Mouse (Mus musculus): ENCODE data around the gene Eml4. TPM values are rescaled to one million over a fixed set of nuclear protein-coding genes. Genes with fewer than 3 reads are reported as not detected.
A peak's percentile ranks its signal among the peaks of the same experiment; 100 is the strongest.

The Eml4 gene
- polyA plus RNA-seq, 1 experiment from 2014 or later, result 24.4 TPM

DNA sequence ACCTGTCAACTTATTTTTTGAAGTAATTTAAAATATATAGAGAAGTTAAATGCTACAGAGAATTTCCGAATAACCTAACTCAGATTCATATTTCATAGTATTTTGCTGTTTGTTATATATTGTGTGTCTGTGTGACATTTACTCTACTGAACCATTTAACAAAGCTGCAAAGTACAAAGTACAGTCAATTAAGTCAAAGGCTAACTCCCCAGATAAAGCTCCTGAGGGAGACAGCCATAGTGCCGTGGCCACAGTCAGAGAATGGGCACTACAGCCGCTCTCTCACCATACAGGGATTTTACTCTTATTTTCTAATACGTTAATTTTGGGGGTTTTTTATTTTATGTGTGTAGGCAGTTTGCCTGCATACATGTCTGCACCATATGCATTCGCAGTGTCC, 32.0 kb downstream of the Eml4 start:
- Histone ChIP-seq H3K9me3 (replicated peaks; ENCODE audit: control insufficient read depth, low read length) (no peaks in the 10 kb centered on the region), H3K4me2 (no peak overlapping the region), H3K9ac (ENCODE audit: low read depth, low read length) (no peak overlapping the region), H3K27me3 (ENCODE audit: control insufficient read depth, insufficient read depth, low read length) (no peaks in the 10 kb centered on the region), H3K27ac (ENCODE audit: low read depth, low read length) (no peak overlapping the region), H3K36me3 (ENCODE audit: control insufficient read depth, insufficient read depth, low read length) (no peaks in the 10 kb centered on the region), H3K4me1 (ENCODE audit: control insufficient read depth, insufficient read depth, low read length) (no peaks in the 10 kb centered on the region; the same call in 1 of the 2 replicates), H3K4me3 (ENCODE audit: low read depth, low read length) (no peak overlapping the region)
- no peak for ATAC-seq (replicated peaks; ENCODE audit: insufficient number of reproducible peaks, low FRiP score, low TSS enrichment)
- 83% methylated on average over 5 of the region's 5 CpGs for WGBS (ENCODE audit: insufficient replicate concordance)

DNA sequence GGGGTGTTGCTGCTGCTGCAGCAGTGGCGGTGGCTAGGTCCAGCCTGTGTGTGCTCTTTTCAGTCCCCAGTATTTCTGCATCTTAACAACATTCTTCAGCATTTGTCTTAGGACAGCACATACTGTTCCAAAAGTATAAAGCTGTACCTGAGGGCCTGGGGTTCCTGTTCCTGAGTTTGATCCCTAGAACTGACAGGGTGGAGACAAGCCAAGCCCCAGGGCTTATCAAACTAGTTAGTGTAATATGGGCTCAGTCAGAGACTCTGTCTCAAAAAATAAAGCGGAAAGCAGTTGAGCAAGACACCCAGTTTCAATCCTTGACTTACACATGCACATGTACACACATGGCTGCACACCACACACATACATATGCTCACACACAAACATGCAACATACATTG, 34.2 kb downstream of the Eml4 start:
- WGBS (ENCODE audit: insufficient replicate concordance), result 84% methylated on average over 2 of the region's 2 CpGs
- Histone ChIP-seq H3K9ac (ENCODE audit: low read depth, low read length) (no peak overlapping the region), H3K27me3 (ENCODE audit: control insufficient read depth, insufficient read depth, low read length) (no peaks in the 10 kb centered on the region), H3K4me2 (no peak overlapping the region), H3K27ac (ENCODE audit: low read depth, low read length) (no peak overlapping the region), H3K4me1 (ENCODE audit: control insufficient read depth, insufficient read depth, low read length) (no peaks in the 10 kb centered on the region; the same call in 1 of the 2 replicates), H3K9me3 (replicated peaks; ENCODE audit: control insufficient read depth, low read length) (no peaks in the 10 kb centered on the region), H3K36me3 (ENCODE audit: control insufficient read depth, insufficient read depth, low read length) (no peaks in the 10 kb centered on the region), H3K4me3 (ENCODE audit: low read depth, low read length) (no peak overlapping the region)
- ATAC-seq (replicated peaks; ENCODE audit: insufficient number of reproducible peaks, low FRiP score, low TSS enrichment), result no peak

DNA sequence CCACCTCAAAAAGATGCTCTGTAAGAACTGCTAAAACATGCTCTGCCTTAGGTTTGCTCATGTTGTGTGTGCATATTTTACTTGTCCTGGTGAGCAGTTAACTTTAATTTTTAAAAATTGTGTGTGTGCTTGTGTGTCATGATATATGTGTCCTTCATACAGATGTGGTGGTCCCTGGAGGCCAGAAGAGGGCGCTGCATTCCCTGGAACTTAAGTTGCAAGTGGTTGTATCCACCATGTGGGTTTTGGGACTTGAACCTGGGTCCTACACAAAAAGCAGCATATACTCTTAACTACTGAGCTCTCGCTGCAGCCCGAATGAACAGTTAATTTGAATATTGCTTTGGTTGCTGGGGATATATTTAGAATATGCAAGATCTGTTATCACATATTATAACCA, 36.4 kb downstream of the Eml4 start:
- Histone ChIP-seq H3K4me3 (ENCODE audit: low read depth, low read length) (no peak overlapping the region), H3K27ac (ENCODE audit: low read depth, low read length) (no peak overlapping the region), H3K9me3 (replicated peaks; ENCODE audit: control insufficient read depth, low read length) (no peaks in the 10 kb centered on the region), H3K4me1 (ENCODE audit: control insufficient read depth, insufficient read depth, low read length) (no peaks in the 10 kb centered on the region; the same call in 1 of the 2 replicates), H3K4me2 (no peak overlapping the region), H3K36me3 (ENCODE audit: control insufficient read depth, insufficient read depth, low read length) (no peaks in the 10 kb centered on the region), H3K27me3 (ENCODE audit: control insufficient read depth, insufficient read depth, low read length) (no peaks in the 10 kb centered on the region), H3K9ac (ENCODE audit: low read depth, low read length) (no peak overlapping the region)
- 76% methylated on average over 3 of the region's 3 CpGs for WGBS (ENCODE audit: insufficient replicate concordance)
- ATAC-seq (replicated peaks; ENCODE audit: insufficient number of reproducible peaks, low FRiP score, low TSS enrichment), result no peak

DNA sequence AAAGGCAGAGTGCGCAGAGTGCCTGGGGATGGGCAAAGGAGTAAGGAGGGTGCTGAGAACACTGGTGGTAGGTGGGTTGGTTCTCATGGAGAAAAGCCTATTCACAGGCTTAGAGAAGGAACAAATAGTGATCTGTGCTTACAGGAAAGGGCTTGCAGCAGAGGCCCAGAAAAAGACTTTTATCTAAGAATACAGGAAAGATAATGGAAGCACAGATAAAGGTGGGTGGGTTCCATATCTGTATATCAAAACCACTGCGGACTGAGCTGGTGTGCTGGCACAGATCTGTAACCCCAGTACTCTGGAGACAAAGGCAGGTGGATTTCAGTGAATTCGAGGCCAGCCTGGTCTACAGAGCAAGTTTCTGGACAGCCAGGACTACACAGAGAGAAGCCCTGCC, 43.3 kb downstream of the Eml4 start:
- Histone ChIP-seq H3K4me1 (ENCODE audit: control insufficient read depth, insufficient read depth, low read length) (peaks cover 11% of the 10 kb centered on the region), H3K36me3 (ENCODE audit: control insufficient read depth, insufficient read depth, low read length) (no peaks in the 10 kb centered on the region), H3K27me3 (ENCODE audit: control insufficient read depth, insufficient read depth, low read length) (no peaks in the 10 kb centered on the region), H3K9ac (ENCODE audit: low read depth, low read length) (no peak overlapping the region), H3K4me3 (ENCODE audit: low read depth, low read length) (no peak overlapping the region), H3K9me3 (replicated peaks; ENCODE audit: control insufficient read depth, low read length) (no peaks in the 10 kb centered on the region), H3K4me2 (no peak overlapping the region), H3K27ac (ENCODE audit: low read depth, low read length) (no peak overlapping the region)
- no peak for ATAC-seq (replicated peaks; ENCODE audit: insufficient number of reproducible peaks, low FRiP score, low TSS enrichment)
- 70% methylated on average over 3 of the region's 3 CpGs for WGBS (ENCODE audit: insufficient replicate concordance)

DNA sequence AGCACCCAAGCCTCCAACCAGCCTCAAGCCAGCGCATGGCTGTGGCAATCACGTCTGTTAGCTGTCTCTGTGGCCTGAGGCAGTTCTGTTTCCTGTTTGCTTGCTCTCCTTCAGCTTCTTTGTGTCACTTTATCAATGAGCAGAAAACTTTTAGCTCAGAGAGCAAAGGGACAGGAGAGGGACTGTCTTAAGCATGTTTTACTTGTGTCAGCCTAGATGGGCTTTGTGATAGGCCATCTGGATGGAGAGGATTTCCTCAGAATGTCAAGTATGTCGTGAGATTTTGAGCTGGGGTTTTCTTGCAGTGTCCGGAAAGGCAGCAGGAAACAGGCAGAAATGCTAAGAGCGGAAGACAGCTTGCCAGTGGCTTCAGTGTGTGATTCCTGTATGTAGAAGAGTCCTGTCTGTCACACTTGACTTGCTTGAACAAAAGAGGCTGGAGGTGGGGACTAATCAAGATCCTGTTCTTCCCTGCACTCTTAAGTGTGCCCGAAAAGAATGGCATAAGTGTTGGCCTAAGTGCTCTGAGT, 46.9 kb downstream of the Eml4 start:
- Histone ChIP-seq H3K9me3 (replicated peaks; ENCODE audit: control insufficient read depth, low read length) (no peaks in the 10 kb centered on the region), H3K27me3 (ENCODE audit: control insufficient read depth, insufficient read depth, low read length) (no peaks in the 10 kb centered on the region), H3K27ac (ENCODE audit: low read depth, low read length) (peak overlapping the region; percentile 76), H3K4me3 (ENCODE audit: low read depth, low read length) (no peak overlapping the region), H3K36me3 (ENCODE audit: control insufficient read depth, insufficient read depth, low read length) (no peaks in the 10 kb centered on the region), H3K4me1 (ENCODE audit: control insufficient read depth, insufficient read depth, low read length) (peaks cover 17% of the 10 kb centered on the region), H3K4me2 (peak overlapping the region; percentile 29; the same call in 1 of the 2 replicates), H3K9ac (ENCODE audit: low read depth, low read length) (peak overlapping the region; percentile 40; the same call in 1 of the 2 replicates)
- 24% methylated on average over 6 of the region's 6 CpGs for WGBS (ENCODE audit: insufficient replicate concordance)
- no peak for ATAC-seq (replicated peaks; ENCODE audit: insufficient number of reproducible peaks, low FRiP score, low TSS enrichment)

DNA sequence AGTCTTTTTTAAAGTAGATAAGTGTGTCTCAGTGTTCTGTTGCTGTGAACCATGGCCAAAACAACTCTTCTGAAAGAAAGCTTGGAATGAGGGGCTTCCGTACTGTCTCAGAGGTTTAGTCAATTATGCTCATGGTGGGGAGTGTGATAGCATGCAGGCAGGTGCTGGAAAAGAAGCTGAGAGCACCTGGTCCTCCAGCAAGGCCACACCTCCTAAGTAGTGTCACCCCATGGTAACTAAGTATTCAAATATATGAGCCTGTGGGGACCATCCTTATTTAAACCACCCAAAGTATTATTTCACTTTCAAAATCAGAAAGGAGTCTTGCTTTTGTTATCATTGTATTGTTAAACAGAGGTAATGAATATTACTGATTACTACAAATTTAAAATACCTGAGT, 48.0 kb downstream of the Eml4 start:
- no peak overlapping the region for H3K9ac ChIP-seq (ENCODE audit: low read depth, low read length)
- WGBS (ENCODE audit: insufficient replicate concordance), result 86% methylated on average over 1 of the region's 1 CpGs
- no peak for ATAC-seq (replicated peaks; ENCODE audit: insufficient number of reproducible peaks, low FRiP score, low TSS enrichment)
- H3K27ac ChIP-seq (ENCODE audit: low read depth, low read length), result no peak overlapping the region
- H3K4me2 ChIP-seq, result no peak overlapping the region
- H3K36me3 ChIP-seq (ENCODE audit: control insufficient read depth, insufficient read depth, low read length), result peaks cover 6% of the 10 kb centered on the region; the same call in 1 of the 2 replicates
- H3K4me1 ChIP-seq (ENCODE audit: control insufficient read depth, insufficient read depth, low read length), result peaks cover 17% of the 10 kb centered on the region
- no peaks in the 10 kb centered on the region for H3K27me3 ChIP-seq (ENCODE audit: control insufficient read depth, insufficient read depth, low read length)
- H3K4me3 ChIP-seq (ENCODE audit: low read depth, low read length), result no peak overlapping the region
- H3K9me3 ChIP-seq (replicated peaks; ENCODE audit: control insufficient read depth, low read length), result no peaks in the 10 kb centered on the region

DNA sequence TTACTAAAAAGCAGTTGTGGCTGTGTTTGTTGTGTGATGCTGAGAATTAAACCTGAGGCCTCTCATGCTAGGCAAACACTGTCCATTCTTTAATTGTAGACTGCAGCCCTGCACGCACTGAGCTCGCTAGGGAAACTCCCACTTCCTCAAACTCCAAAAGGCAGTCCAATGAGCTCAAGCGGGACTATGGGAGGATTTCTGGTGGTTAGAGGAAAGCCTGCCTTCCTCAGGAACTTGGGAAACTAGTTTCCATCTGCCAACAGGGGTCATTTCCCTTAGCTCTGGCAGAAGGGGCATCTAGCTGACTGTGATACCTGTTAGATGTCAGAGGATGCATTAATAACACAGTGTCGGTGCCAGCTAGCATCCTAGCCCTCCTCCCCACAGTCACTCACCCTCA, 79.9 kb downstream of the Eml4 start:
- Histone ChIP-seq H3K4me3 (ENCODE audit: low read depth, low read length) (no peak overlapping the region), H3K4me2 (no peak overlapping the region), H3K9me3 (replicated peaks; ENCODE audit: control insufficient read depth, low read length) (no peaks in the 10 kb centered on the region), H3K4me1 (ENCODE audit: control insufficient read depth, insufficient read depth, low read length) (no peaks in the 10 kb centered on the region), H3K9ac (ENCODE audit: low read depth, low read length) (no peak overlapping the region), H3K27me3 (ENCODE audit: control insufficient read depth, insufficient read depth, low read length) (no peaks in the 10 kb centered on the region), H3K36me3 (ENCODE audit: control insufficient read depth, insufficient read depth, low read length) (no peaks in the 10 kb centered on the region), H3K27ac (ENCODE audit: low read depth, low read length) (no peak overlapping the region)
- ATAC-seq (replicated peaks; ENCODE audit: insufficient number of reproducible peaks, low FRiP score, low TSS enrichment), result no peak
- WGBS (ENCODE audit: insufficient replicate concordance), result 78% methylated on average over 4 of the region's 4 CpGs

DNA sequence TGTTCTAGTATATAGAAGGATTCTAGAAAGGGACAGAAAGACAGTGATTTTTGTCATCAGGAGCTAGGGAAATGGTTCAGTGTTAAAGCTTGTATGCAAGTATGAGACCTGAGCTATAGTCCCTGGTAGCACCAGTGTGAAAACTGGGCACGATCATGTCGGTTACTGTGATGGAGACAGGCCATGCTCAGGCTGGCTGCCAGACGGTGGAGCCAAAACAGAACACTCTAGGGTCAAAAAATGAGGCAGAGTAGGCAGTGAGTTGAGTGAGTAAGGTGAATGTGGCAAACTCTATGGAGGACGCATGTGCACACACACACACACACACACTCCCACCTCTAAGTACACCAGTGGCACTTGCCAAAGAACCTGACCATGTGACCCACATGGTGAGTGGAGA, 92.7 kb downstream of the Eml4 start:
- no peak overlapping the region for H3K4me2 ChIP-seq
- no peak overlapping the region for H3K4me3 ChIP-seq (ENCODE audit: low read depth, low read length)
- peaks cover 10% of the 10 kb centered on the region for H3K36me3 ChIP-seq (ENCODE audit: control insufficient read depth, insufficient read depth, low read length)
- no peaks in the 10 kb centered on the region for H3K9me3 ChIP-seq (replicated peaks; ENCODE audit: control insufficient read depth, low read length)
- H3K27ac ChIP-seq (ENCODE audit: low read depth, low read length), result no peak overlapping the region
- no peaks in the 10 kb centered on the region for H3K27me3 ChIP-seq (ENCODE audit: control insufficient read depth, insufficient read depth, low read length)
- no peaks in the 10 kb centered on the region for H3K4me1 ChIP-seq (ENCODE audit: control insufficient read depth, insufficient read depth, low read length)
- ATAC-seq (replicated peaks; ENCODE audit: insufficient number of reproducible peaks, low FRiP score, low TSS enrichment), result no peak; the same call in 1 of the 2 replicates
- WGBS (ENCODE audit: insufficient replicate concordance), result 91% methylated on average over 4 of the region's 4 CpGs
- no peak overlapping the region for H3K9ac ChIP-seq (ENCODE audit: low read depth, low read length)

DNA sequence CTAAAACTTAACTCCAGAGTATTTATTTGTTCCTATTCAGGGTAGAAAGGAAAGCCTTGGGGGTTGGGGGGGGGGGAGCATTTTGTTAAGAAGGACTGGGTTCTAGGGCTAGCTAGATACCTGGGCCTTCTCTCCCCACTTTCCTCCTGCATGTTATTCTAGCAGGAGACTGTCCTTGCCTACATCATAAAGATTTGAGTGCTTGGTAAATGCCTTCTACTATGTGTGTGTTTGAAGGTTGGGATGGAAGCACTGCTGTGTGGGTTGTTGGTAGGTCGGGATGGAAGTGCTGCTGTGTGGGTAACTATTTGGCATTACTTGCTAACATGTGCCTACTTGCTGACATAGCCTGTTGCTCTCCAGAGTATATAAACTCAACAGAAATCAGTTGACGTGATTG, 98.9 kb downstream of the Eml4 start:
- H3K9me3 ChIP-seq (replicated peaks; ENCODE audit: control insufficient read depth, low read length), result no peaks in the 10 kb centered on the region
- WGBS (ENCODE audit: insufficient replicate concordance), result 90% methylated on average over 2 of the region's 2 CpGs
- H3K27me3 ChIP-seq (ENCODE audit: control insufficient read depth, insufficient read depth, low read length), result no peaks in the 10 kb centered on the region
- H3K4me2 ChIP-seq, result no peak overlapping the region
- H3K36me3 ChIP-seq (ENCODE audit: control insufficient read depth, insufficient read depth, low read length), result peaks cover 25% of the 10 kb centered on the region
- ATAC-seq (replicated peaks; ENCODE audit: insufficient number of reproducible peaks, low FRiP score, low TSS enrichment), result no peak
- H3K4me1 ChIP-seq (ENCODE audit: control insufficient read depth, insufficient read depth, low read length), result no peaks in the 10 kb centered on the region
- no peak overlapping the region for H3K27ac ChIP-seq (ENCODE audit: low read depth, low read length)
- H3K9ac ChIP-seq (ENCODE audit: low read depth, low read length), result no peak overlapping the region
- no peak overlapping the region for H3K4me3 ChIP-seq (ENCODE audit: low read depth, low read length)
